Mouse (Mus musculus) forebrain, embryonic 16.5 days (tissue): ENCODE results near the gene Ilf3. TPM values are rescaled to one million over a fixed set of nuclear protein-coding genes. Genes with fewer than 3 reads are reported as not detected.

ENCODE experiments used
- ATAC-seq: fragments of 200-750 bp; cut with Nextera tagmentation; 2 replicates; pipeline ENCODE4 v1.8.0; 2017; ENCODE audit warnings: mild to moderate bottlenecking, moderate library complexity
- H3K27ac ChIP-seq: fragments of 300-500 bp; sonication (generic); 2 replicates; pipeline ENCODE4 v1.5.1; 2014; ENCODE audit warnings: low read length, control low read depth
- H3K27me3 ChIP-seq: fragments of 300-500 bp; sonication (generic); replicated peaks from 2 replicates; pipeline ENCODE4 v1.6.1; 2014; ENCODE audit warnings: low read length; ENCODE audit not compliant: control insufficient read depth, insufficient read depth
- H3K36me3 ChIP-seq: fragments of 300-500 bp; sonication (generic); 2 replicates; pipeline ENCODE4 v1.6.1; 2014; ENCODE audit not compliant: control insufficient read depth, insufficient read depth
- H3K4me1 ChIP-seq: fragments of 300-500 bp; sonication (generic); replicated peaks from 2 replicates; pipeline ENCODE4 v1.6.1; 2014; ENCODE audit warnings: low read length; ENCODE audit not compliant: control insufficient read depth, insufficient read depth
- H3K4me2 ChIP-seq: fragments of 300-500 bp; sonication (generic); 2 replicates; pipeline ENCODE4 v1.6.1; 2014; ENCODE audit warnings: mild to moderate bottlenecking, low read length, control low read depth
- H3K4me3 ChIP-seq: fragments of 300-500 bp; sonication (generic); replicated peaks from 2 replicates; pipeline ENCODE4 v1.5.1; 2014; ENCODE audit warnings: mild to moderate bottlenecking, low read length, control low read depth
- H3K9ac ChIP-seq: fragments of 300-500 bp; sonication (generic); replicated peaks from 2 replicates; pipeline ENCODE4 v1.6.1; 2014; ENCODE audit warnings: low read depth, low read length, control low read depth
- H3K9me3 ChIP-seq: fragments of 300-500 bp; sonication (generic); 2 replicates; pipeline ENCODE4 v1.6.1; 2016; ENCODE audit warnings: low read length; ENCODE audit not compliant: control insufficient read depth
- WGBS: fragments of 180-500 bp; shearing (Covaris S2); extraction: QIAGEN DNeasy Blood & Tissue Kit; methylation state at CpG from one replicate; pipeline ENCODE4 v1.1.7; 2014; 5-methylcytosine and 5-hydroxymethylcytosine counted together
- polyA plus RNA-seq: library from polyadenylated mRNA; unstranded; fragments of >200 nt; fragmentation: Nextera tagmentation; extraction: Ambion mirVana; gene quantifications from 2 replicates; pipeline ENCODE4 v1.2.1, GENCODE M21; 2015

Ilf3 gene
- polyA plus RNA-seq, 1 experiment from 2014 or later: 309 TPM

GRCm38 (mm10) chr9:21336491-21336890 is 31.2 kb upstream of the Ilf3 start:
- no peaks in the 10 kb centered on the region for H3K27me3 ChIP-seq
- H3K4me3 ChIP-seq: no peak overlapping the region
- no peak overlapping the region for H3K9ac ChIP-seq
- no peaks in the 10 kb centered on the region for H3K9me3 ChIP-seq
- H3K36me3 ChIP-seq: no peaks in the 10 kb centered on the region
- no peak for ATAC-seq
- WGBS: 71% methylated on average over 8 of the region's 8 CpGs
- no peaks in the 10 kb centered on the region; the same call in 1 of the 2 replicates for H3K4me1 ChIP-seq
- no peak overlapping the region for H3K27ac ChIP-seq
- no peak overlapping the region for H3K4me2 ChIP-seq

- Histone ChIP-seq H3K9me3 (no peaks in the 10 kb centered on the region), H3K36me3 (peaks cover 3% of the 10 kb centered on the region; the same call in 1 of the 2 replicates), H3K9ac (no peak overlapping the region), H3K4me1 (no peaks in the 10 kb centered on the region; the same call in 1 of the 2 replicates), H3K4me2 (no peak overlapping the region), H3K4me3 (no peak overlapping the region), H3K27me3 (no peaks in the 10 kb centered on the region), H3K27ac (no peak overlapping the region)
- WGBS: 25% methylated on average over 20 of the region's 20 CpGs
- no peak for ATAC-seq
These were observed 30.0 kb upstream of the Ilf3 start for GRCm38 (mm10) chr9:21337652-21338051.

DNA sequence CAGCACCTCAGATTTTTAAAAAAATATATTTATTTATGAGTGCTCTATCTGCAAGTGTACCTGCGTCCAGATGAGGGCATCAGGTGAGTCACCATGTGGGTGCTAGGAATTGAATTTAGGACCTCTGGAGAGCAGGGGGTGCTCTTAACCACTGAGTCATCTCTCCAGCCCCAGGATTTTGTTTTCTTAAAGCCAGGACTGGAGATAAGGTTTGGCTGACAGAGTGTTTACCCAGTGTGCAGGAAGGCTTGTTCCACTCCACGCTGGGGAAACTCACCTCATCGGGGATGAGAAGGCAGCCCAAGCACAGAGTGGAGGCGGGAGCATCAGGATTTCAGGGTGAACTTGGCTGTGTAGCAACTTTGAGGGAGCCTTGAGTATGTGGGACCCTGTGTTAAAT is 27.3 kb upstream of the Ilf3 start:
- no peak overlapping the region for H3K9ac ChIP-seq
- peaks cover 7% of the 10 kb centered on the region; the same call in 1 of the 2 replicates for H3K36me3 ChIP-seq
- no peak overlapping the region for H3K4me3 ChIP-seq
- H3K9me3 ChIP-seq: no peaks in the 10 kb centered on the region
- no peak for ATAC-seq
- WGBS: 91% methylated on average over 4 of the region's 4 CpGs
- no peaks in the 10 kb centered on the region for H3K4me1 ChIP-seq
- H3K27ac ChIP-seq: no peak overlapping the region
- H3K27me3 ChIP-seq: no peaks in the 10 kb centered on the region
- H3K4me2 ChIP-seq: no peak overlapping the region

GRCm38 (mm10) chr9:21346627-21347365 is 20.9 kb upstream of the Ilf3 start:
- no peak for ATAC-seq
- 74% methylated on average over 16 of the region's 16 CpGs for WGBS
- H3K4me3 ChIP-seq: no peak overlapping the region
- H3K9ac ChIP-seq: no peak overlapping the region
- H3K9me3 ChIP-seq: no peaks in the 10 kb centered on the region
- H3K4me1 ChIP-seq: no peaks in the 10 kb centered on the region
- H3K27me3 ChIP-seq: no peaks in the 10 kb centered on the region
- H3K36me3 ChIP-seq: peaks cover 16% of the 10 kb centered on the region
- H3K4me2 ChIP-seq: no peak overlapping the region
- H3K27ac ChIP-seq: no peak overlapping the region

DNA sequence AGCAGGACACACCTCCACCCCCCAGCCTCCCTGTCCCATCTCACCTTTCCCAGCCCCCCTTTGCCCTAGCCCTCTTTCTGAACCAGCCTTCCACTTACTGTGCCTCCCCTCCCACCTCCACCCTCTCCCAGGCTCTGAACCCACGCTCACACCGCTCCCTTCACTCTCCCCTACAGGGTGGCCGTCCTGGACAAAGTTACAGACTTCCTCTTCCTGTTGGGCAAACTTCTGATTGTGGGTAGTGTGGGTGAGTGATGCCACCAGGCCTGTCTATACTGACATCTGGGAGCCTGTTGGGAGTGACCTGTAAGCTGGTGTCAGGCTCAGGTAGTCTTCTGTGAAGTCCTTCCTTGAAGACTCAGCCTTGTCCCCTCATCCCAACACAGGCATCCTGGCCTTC is 19.5 kb upstream of the Ilf3 start:
- Histone ChIP-seq H3K9ac (no peak overlapping the region), H3K4me3 (no peak overlapping the region), H3K9me3 (no peaks in the 10 kb centered on the region), H3K27me3 (no peaks in the 10 kb centered on the region), H3K27ac (no peak overlapping the region), H3K4me1 (no peaks in the 10 kb centered on the region), H3K4me2 (no peak overlapping the region), H3K36me3 (peaks cover 14% of the 10 kb centered on the region)
- ATAC-seq: no peak
- 96% methylated on average over 3 of the region's 3 CpGs for WGBS

GRCm38 (mm10) chr9:21351178-21351577 is 16.5 kb upstream of the Ilf3 start:
- Histone ChIP-seq H3K36me3 (peaks cover 18% of the 10 kb centered on the region), H3K27ac (no peak overlapping the region), H3K27me3 (no peaks in the 10 kb centered on the region), H3K4me2 (no peak overlapping the region), H3K9me3 (no peaks in the 10 kb centered on the region), H3K4me1 (no peaks in the 10 kb centered on the region), H3K9ac (no peak overlapping the region), H3K4me3 (no peak overlapping the region)
- ATAC-seq: no peak
- 95% methylated on average over 7 of the region's 7 CpGs for WGBS

DNA sequence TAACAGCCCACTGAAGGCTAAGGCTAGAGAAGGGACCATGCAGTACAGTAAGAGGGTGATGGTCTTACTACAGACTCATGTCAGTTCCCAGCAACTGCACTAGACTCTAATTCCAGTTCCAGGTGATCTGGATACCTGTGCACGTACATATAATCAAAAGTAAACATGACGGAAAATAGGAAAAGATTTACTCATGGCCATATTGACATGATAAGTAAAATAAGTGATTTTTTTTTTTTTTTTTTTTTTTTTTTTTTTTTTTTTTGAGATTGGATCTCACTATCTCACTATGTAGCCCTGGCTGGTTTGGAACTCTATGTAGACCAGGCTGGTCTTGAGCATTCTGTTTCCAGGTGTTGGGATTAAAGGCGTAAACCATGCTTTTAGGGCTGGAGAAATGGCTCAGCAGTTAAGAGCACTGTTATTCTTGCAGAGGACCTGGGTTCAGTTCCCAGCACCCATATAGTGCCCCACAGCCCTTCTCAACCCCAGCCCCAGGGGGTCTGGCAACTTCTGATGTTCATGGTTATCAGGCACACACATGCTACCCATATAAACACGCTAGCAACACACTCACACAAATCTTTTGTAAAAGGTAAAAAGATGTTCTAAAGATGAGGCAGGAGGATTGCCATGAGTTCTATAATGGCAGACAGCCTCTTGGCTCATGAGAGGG is 15.8 kb upstream of the Ilf3 start:
- Histone ChIP-seq H3K36me3 (peaks cover 18% of the 10 kb centered on the region), H3K27ac (no peak overlapping the region), H3K4me1 (no peaks in the 10 kb centered on the region), H3K9me3 (no peaks in the 10 kb centered on the region), H3K9ac (no peak overlapping the region), H3K4me2 (no peak overlapping the region), H3K4me3 (no peak overlapping the region), H3K27me3 (no peaks in the 10 kb centered on the region)
- 90% methylated on average over 4 of the region's 4 CpGs for WGBS
- ATAC-seq: no peak

DNA sequence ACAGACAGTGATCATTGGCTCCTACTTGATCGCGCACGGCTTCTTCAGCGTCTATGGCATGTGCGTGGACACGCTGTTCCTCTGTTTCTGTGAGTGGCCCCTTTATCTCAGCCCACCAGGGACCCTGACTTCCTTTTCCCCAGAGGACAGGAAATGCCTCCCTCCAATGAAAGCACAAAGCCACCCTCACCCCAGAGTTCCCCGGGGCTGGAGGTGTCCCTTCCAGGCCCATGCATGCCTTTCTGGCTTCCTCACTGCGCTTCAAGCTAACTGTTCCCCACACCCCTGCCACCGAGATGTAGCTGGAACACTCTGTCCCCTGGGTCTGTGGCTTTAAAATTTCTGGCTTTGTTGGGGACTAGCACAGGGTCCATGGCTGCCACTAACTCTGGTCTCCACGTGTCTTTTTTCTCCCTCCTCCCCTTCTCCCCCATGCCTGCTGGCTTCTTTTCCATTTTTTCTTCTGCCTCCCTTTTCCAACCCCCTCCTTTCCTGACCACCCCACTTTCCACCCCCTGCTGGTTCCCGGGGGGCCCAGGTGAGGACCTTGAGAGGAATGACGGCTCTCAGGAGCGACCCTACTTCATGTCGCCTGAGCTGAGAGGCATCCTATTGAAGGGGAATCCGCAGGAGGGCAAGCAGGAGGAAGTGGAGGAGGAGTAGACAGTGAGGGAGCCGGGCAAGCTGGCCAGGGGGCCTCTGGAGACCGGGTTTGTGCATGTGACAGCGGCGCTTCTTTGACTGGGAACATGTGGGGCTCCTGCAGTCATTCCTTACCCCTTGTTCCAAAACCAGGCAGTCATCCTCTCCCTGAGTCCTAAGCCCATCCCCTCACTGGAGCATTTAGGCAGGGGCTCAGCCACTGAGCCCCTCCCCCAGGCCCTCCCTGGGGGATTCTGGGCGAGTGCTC is 15.0 kb upstream of the Ilf3 start:
- no peaks in the 10 kb centered on the region for H3K27me3 ChIP-seq
- peaks cover 18% of the 10 kb centered on the region for H3K36me3 ChIP-seq
- H3K4me2 ChIP-seq: no peak overlapping the region
- no peaks in the 10 kb centered on the region for H3K4me1 ChIP-seq
- no peak for ATAC-seq
- H3K9ac ChIP-seq: no peak overlapping the region
- no peak overlapping the region for H3K27ac ChIP-seq
- no peak overlapping the region for H3K4me3 ChIP-seq
- 39% methylated on average over 19 of the region's 20 CpGs for WGBS
- no peaks in the 10 kb centered on the region for H3K9me3 ChIP-seq

GRCm38 (mm10) chr9:21353373-21353686 is 14.3 kb upstream of the Ilf3 start:
- Histone ChIP-seq H3K9ac (no peak overlapping the region), H3K4me3 (no peak overlapping the region), H3K36me3 (peaks cover 18% of the 10 kb centered on the region), H3K4me1 (no peaks in the 10 kb centered on the region), H3K27ac (no peak overlapping the region), H3K9me3 (no peaks in the 10 kb centered on the region), H3K4me2 (no peak overlapping the region), H3K27me3 (no peaks in the 10 kb centered on the region)
- 60% methylated on average over 2 of the region's 2 CpGs for WGBS
- no peak for ATAC-seq
